Mouse (Mus musculus) G1E (cell line): ENCODE measurements at regions not wholly inside any gene's neighbourhood (a gene's known extent, or its start where the extent isn't known, plus 50 kb on each side); places are given as distances from the start of the nearest gene placed in this dataset.

Experiments used
- ATAC-seq: 2 replicates; pipeline ENCODE4 v1.8.0; 2016; ENCODE audit warnings: mild to moderate bottlenecking; ENCODE audit not compliant: insufficient number of reproducible peaks, poor library complexity, low FRiP score, severe bottlenecking; ENCODE audit errors: extremely low read depth
- DNase-seq: peaks from one replicate; pipeline ENCODE4 v3.0.0; 2012; ENCODE audit warnings: low spot score
- H3K27me3 ChIP-seq: 2 replicates; pipeline ENCODE4 v1.6.1; 2012; ENCODE audit warnings: mild to moderate bottlenecking, low read length, inconsistent platforms; ENCODE audit not compliant: insufficient read depth
- H3K36me3 ChIP-seq: replicated peaks from 2 replicates; pipeline ENCODE3; 2012; ENCODE audit warnings: mild to moderate bottlenecking, inconsistent platforms
- H3K4me1 ChIP-seq: 2 replicates; pipeline ENCODE4 v1.6.1; 2012; ENCODE audit warnings: low read depth, low read length, inconsistent platforms, mixed read lengths; ENCODE audit not compliant: insufficient read depth
- H3K4me3 ChIP-seq: 2 replicates; pipeline ENCODE4 v1.5.1; 2012; ENCODE audit warnings: low read depth, mild to moderate bottlenecking, inconsistent platforms, low read length, moderate library complexity, mixed read lengths
- H3K9me3 ChIP-seq: replicated peaks from 2 replicates; pipeline ENCODE4 v1.6.1; 2012; ENCODE audit warnings: inconsistent platforms
- CTCF ChIP-seq: IDR thresholded peaks from 2 replicates; pipeline ENCODE4 v1.5.1; 2012; ENCODE audit warnings: low read depth, low read length, inconsistent platforms, mixed read lengths
- GATA1 ChIP-seq: IDR thresholded peaks from 2 replicates; pipeline ENCODE4 v1.6.1; 2012; ENCODE audit warnings: borderline replicate concordance, low read length, inconsistent platforms, mixed read lengths
- GATA2 ChIP-seq: IDR thresholded peaks from 2 replicates; pipeline ENCODE4 v1.6.1; 2012; ENCODE audit warnings: low read depth, low read length, inconsistent platforms, borderline replicate concordance
- POLR2AphosphoS5 ChIP-seq: IDR thresholded peaks from 2 replicates; pipeline ENCODE4 v1.6.1; 2012; ENCODE audit warnings: low read depth, low read length, inconsistent platforms; ENCODE audit not compliant: insufficient replicate concordance
- TAL1 ChIP-seq: conservative IDR thresholded peaks from 2 replicates; pipeline ENCODE4 v1.6.1; 2012; ENCODE audit warnings: low read depth, low read length, inconsistent platforms, mixed read lengths

- TF ChIP-seq TAL1 (no peak), GATA2 (no peak), POLR2AphosphoS5 (no peak), GATA1 (no peak), CTCF (no peak)
- no peak overlapping the region for H3K4me3 ChIP-seq
- H3K36me3 ChIP-seq: no peaks in the 10 kb centered on the region
- H3K27me3 ChIP-seq: no peaks in the 10 kb centered on the region
- DNase-seq: no peak
- ATAC-seq: no peak
- no peaks in the 10 kb centered on the region for H3K4me1 ChIP-seq
- H3K9me3 ChIP-seq: peaks cover 61% of the 10 kb centered on the region
Measured at GRCm38 (mm10) chr10:120604506-120604905, 128.2 kb upstream of the Hmga2 start.

DNA sequence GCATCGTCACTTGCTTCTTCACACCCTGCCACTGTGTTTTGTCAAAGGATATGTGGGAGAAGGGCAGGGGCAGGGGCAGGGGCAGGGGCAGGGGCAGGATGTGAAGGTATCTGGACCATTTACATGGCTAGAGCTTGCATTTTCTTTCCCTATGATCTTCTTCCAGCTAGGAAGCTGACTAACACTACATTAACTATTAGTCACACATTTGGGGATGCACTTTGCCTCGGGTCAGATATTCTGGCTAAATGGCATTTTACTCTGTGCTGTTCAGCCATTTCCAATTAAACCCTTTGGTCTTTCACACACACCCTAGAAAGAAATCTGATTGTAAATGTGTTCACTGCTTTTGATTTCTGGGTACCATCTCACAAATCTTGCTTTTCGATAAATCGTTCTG lies 126.9 kb upstream of the Hmga2 start:
- Histone ChIP-seq H3K27me3 (no peaks in the 10 kb centered on the region), H3K36me3 (no peaks in the 10 kb centered on the region), H3K9me3 (peaks cover 56% of the 10 kb centered on the region), H3K4me3 (no peak overlapping the region), H3K4me1 (no peaks in the 10 kb centered on the region)
- TF ChIP-seq CTCF (no peak), GATA2 (no peak), GATA1 (no peak), TAL1 (no peak), POLR2AphosphoS5 (no peak)
- ATAC-seq (no peak), DNase-seq (no peak)

DNA sequence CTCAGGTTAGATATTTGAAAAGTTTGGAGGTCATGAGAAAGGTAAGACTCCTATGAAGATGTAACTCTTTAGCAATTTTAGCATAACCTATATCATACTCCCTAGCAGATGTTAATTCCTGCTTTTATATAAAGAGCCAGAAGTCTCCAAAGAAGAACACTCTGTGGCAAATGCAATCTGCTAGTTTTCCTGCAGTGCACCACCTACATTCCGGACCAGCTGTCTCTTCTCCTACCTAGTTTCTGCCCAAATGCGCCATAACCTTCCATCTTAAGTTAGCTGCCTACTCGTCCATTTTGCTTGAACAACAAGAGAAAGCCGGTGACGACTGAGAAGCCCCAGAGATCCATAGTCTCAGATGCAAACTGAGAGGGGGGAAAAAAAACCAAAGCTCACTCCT lies 124.5 kb upstream of the Hmga2 start:
- no peak overlapping the region for H3K4me3 ChIP-seq
- no peak for ATAC-seq

GRCm38 (mm10) chr10:120599551-120599950 lies 123.3 kb upstream of the Hmga2 start:
- H3K36me3 ChIP-seq: no peaks in the 10 kb centered on the region
- no peak for ATAC-seq
- TF ChIP-seq GATA1 (no peak), POLR2AphosphoS5 (no peak), TAL1 (no peak), GATA2 (no peak), CTCF (no peak)
- DNase-seq: no peak
- H3K4me1 ChIP-seq: no peaks in the 10 kb centered on the region
- H3K4me3 ChIP-seq: no peak overlapping the region
- peaks cover 54% of the 10 kb centered on the region for H3K9me3 ChIP-seq
- H3K27me3 ChIP-seq: no peaks in the 10 kb centered on the region

More for the DNA sequence above, 124.5 kb upstream of the Hmga2 start:
- H3K4me1 ChIP-seq: no peaks in the 10 kb centered on the region
- no peak for DNase-seq
- no peak for TF ChIP-seq GATA1
- TF ChIP-seq TAL1: no peak
- TF ChIP-seq CTCF: no peak
- TF ChIP-seq GATA2: no peak
- no peak for TF ChIP-seq POLR2AphosphoS5
- no peaks in the 10 kb centered on the region for H3K36me3 ChIP-seq
- H3K27me3 ChIP-seq: no peaks in the 10 kb centered on the region
- peaks cover 54% of the 10 kb centered on the region for H3K9me3 ChIP-seq

DNA sequence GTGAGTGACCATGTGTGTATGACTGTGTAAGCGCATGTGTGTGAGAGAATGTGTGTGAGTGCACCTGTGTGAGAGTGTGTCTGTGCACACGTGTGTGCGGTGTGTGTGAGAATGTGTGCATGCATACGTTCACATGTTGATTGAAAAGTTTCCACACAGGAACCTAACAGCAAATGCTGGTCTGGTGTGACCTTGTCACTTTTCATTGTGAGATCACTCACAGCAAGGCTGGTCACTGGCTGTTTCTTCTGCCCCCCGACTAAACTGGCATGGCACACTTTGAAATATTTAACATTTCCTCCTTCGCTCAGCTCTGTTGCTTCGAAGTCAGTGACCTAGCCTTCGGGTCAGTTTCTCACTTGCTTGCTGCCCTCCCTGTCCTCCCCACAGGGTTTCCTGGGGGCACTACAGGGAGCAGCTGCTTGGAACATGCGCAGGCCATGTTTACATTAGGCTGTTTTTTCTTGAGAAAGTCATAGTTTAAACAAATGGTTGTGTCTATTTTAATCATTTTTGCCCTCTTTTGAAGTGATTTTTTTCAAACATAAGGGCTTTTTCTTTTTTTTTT lies 121.1 kb upstream of the Hmga2 start:
- no peak for DNase-seq
- H3K4me1 ChIP-seq: no peaks in the 10 kb centered on the region
- no peaks in the 10 kb centered on the region for H3K36me3 ChIP-seq
- H3K9me3 ChIP-seq: peaks cover 42% of the 10 kb centered on the region
- no peak for ATAC-seq
- no peaks in the 10 kb centered on the region for H3K27me3 ChIP-seq
- no peak overlapping the region for H3K4me3 ChIP-seq
- TF ChIP-seq POLR2AphosphoS5: no peak
- TF ChIP-seq GATA2: no peak
- TF ChIP-seq TAL1: no peak
- TF ChIP-seq CTCF: no peak
- TF ChIP-seq GATA1: no peak

DNA sequence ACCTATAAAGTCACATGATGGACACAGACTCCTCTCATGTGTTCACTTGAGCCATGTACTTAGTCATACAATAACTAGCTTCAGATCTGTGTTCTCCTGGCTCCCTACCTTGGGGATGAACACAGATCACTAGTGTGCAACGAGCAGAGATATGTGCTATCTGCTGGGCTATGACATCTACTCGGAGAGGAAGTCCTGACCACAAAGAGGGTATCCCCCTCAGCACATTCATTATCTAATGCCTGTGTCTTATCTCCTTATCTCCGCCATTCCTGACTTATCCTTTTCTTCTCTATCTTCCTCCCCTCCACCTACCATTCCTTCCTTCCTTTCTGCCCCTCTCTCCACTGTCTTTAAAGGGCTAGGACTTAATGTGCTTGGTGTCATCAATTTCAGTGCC lies 118.9 kb upstream of the Hmga2 start:
- no peaks in the 10 kb centered on the region for H3K27me3 ChIP-seq

DNA sequence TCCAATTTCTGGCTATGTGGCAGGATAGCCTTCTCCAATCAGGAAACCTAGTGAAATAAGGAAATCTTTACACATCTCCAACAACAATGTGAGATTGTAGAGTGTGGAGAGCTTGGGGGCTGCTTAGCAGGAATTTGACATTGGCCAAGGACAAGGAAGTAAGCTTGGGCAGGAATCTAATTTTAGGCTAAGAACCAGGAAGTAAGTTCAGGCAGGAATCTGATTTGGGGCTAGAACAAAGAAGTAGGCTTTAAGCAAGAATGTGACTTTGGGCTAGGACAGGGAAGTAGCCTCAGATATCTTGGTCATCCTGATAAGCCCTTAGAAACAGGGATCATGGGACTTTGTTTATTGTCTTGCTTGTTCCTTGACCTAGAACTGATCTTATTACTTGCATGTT lies 117.6 kb upstream of the Hmga2 start:
- H3K27me3 ChIP-seq: no peaks in the 10 kb centered on the region
- H3K4me3 ChIP-seq: no peak overlapping the region
- peaks cover 40% of the 10 kb centered on the region for H3K9me3 ChIP-seq
- DNase-seq (no peak), ATAC-seq (no peak)
- no peak for TF ChIP-seq POLR2AphosphoS5
- TF ChIP-seq GATA2: no peak
- TF ChIP-seq CTCF: no peak
- TF ChIP-seq GATA1: no peak
- no peak for TF ChIP-seq TAL1
- no peaks in the 10 kb centered on the region for H3K36me3 ChIP-seq
- no peaks in the 10 kb centered on the region for H3K4me1 ChIP-seq

More for the DNA sequence above, 118.9 kb upstream of the Hmga2 start:
- DNase-seq (no peak), ATAC-seq (no peak)
- Histone ChIP-seq H3K4me1 (no peaks in the 10 kb centered on the region), H3K36me3 (no peaks in the 10 kb centered on the region), H3K9me3 (peaks cover 39% of the 10 kb centered on the region), H3K4me3 (no peak overlapping the region)
- TF ChIP-seq GATA2 (no peak), GATA1 (no peak), POLR2AphosphoS5 (no peak), CTCF (no peak), TAL1 (no peak)
